Mouse (Mus musculus): Measurements from ENCODE around the gene Mecom.

Gene Mecom

GRCm38 (mm10) chr3:30118594-30119297 lies 429.1 kb downstream of the Mecom start:
- DNase-seq (ENCODE audit: extremely low spot score, low read depth, low spot score) = no peak

- DNase-seq (ENCODE audit: extremely low spot score, low read depth, low spot score) = no peak
Measured at GRCm38 (mm10) chr3:30113249-30113770, 434.5 kb downstream of the Mecom start.

- DNase-seq (ENCODE audit: extremely low spot score, low read depth, low spot score) = peak; percentile 88
Measured at GRCm38 (mm10) chr3:30107945-30108670, 439.7 kb downstream of the Mecom start.

GRCm38 (mm10) chr3:30106481-30106880 lies 441.3 kb downstream of the Mecom start:
- DNase-seq (ENCODE audit: extremely low spot score, low read depth, low spot score) = no peak

- DNase-seq (ENCODE audit: extremely low spot score, low read depth, low spot score) = no peak
Measured at GRCm38 (mm10) chr3:30105859-30106258, 441.9 kb downstream of the Mecom start.

GRCm38 (mm10) chr3:30105194-30105823 lies 442.5 kb downstream of the Mecom start:
- peak; percentile 90 for DNase-seq (ENCODE audit: extremely low spot score, low read depth, low spot score)

- peak; percentile 75 for DNase-seq (ENCODE audit: extremely low spot score, low read depth, low spot score)
Measured at GRCm38 (mm10) chr3:30104515-30105098, 443.2 kb downstream of the Mecom start.

- no peak for DNase-seq (ENCODE audit: extremely low spot score, low read depth, low spot score)
Measured at GRCm38 (mm10) chr3:30101146-30101545, 446.7 kb downstream of the Mecom start.

GRCm38 (mm10) chr3:30097713-30098112 lies 450.1 kb downstream of the Mecom start:
- DNase-seq (ENCODE audit: extremely low spot score, low read depth, low spot score) = no peak

- DNase-seq (ENCODE audit: extremely low spot score, low read depth, low spot score) = no peak
Measured at GRCm38 (mm10) chr3:30097129-30097528, 450.7 kb downstream of the Mecom start.

GRCm38 (mm10) chr3:30093005-30093404 lies 454.8 kb downstream of the Mecom start:
- DNase-seq (ENCODE audit: extremely low spot score, low read depth, low spot score) = no peak

- no peak for DNase-seq (ENCODE audit: extremely low spot score, low read depth, low spot score)
Measured at GRCm38 (mm10) chr3:30092481-30092880, 455.3 kb downstream of the Mecom start.

- DNase-seq (ENCODE audit: extremely low spot score, low read depth, low spot score) = no peak
Measured at GRCm38 (mm10) chr3:30091860-30092259, 455.9 kb downstream of the Mecom start.

GRCm38 (mm10) chr3:30091401-30091800 lies 456.4 kb downstream of the Mecom start:
- DNase-seq (ENCODE audit: extremely low spot score, low read depth, low spot score) = no peak

GRCm38 (mm10) chr3:30086139-30086538 lies 461.7 kb downstream of the Mecom start:
- DNase-seq (ENCODE audit: extremely low spot score, low read depth, low spot score) = peak; percentile 76

- DNase-seq (ENCODE audit: extremely low spot score, low read depth, low spot score) = no peak
Measured at GRCm38 (mm10) chr3:30083842-30084241, 464.0 kb downstream of the Mecom start.

GRCm38 (mm10) chr3:30083268-30083667 lies 464.5 kb downstream of the Mecom start:
- no peak for DNase-seq (ENCODE audit: extremely low spot score, low read depth, low spot score)

GRCm38 (mm10) chr3:30080827-30081226 lies 467.0 kb downstream of the Mecom start:
- no peak for DNase-seq (ENCODE audit: extremely low spot score, low read depth, low spot score)

- no peak for DNase-seq (ENCODE audit: extremely low spot score, low read depth, low spot score)
Measured at GRCm38 (mm10) chr3:30076522-30076921, 471.3 kb downstream of the Mecom start.

- DNase-seq (ENCODE audit: extremely low spot score, low read depth, low spot score) = no peak
Measured at GRCm38 (mm10) chr3:30071271-30071670, 476.5 kb downstream of the Mecom start.

- DNase-seq (ENCODE audit: extremely low spot score, low read depth, low spot score) = no peak
Measured at GRCm38 (mm10) chr3:30066519-30066918, 481.3 kb downstream of the Mecom start.

Data from hindlimb bud, embryonic 11.5 days (tissue).